ENCODE assay signal across 8 mouse cellular contexts in genomic region chr5:144223503-144223862, GRCm38 (mm10). TPM values are rescaled to one million over a fixed set of nuclear protein-coding genes. Genes with fewer than 3 reads are reported as not detected.
DNase-seq lines count a peak whose midpoint lies in the region; ATAC-seq and TF ChIP-seq lines count a peak whose summit lies in the region.

Tecpr1 (minus strand) TSS chr5:144223615.

- no peaks in the 10 kb centered on the region for H3K36me3 ChIP-seq in ES-E14 (ENCODE audit: control insufficient read depth, insufficient read depth, low read length, poor library complexity, severe bottlenecking)
- no peaks in the 10 kb centered on the region for H3K36me3 ChIP-seq in forebrain, embryonic 15.5 days

- WGBS in forebrain, embryonic 15.5 days: 1% methylated on average over 37 of the region's 37 CpGs
- under 1% methylated on average over 37 of the region's 37 CpGs for WGBS in lung, adult 2 months

- H3K4me2 ChIP-seq in forebrain, embryonic 15.5 days (replicated peaks): peak within 1 kb of the TSS; percentile 84

- peak; percentile 87 for TF ChIP-seq POLR2A in lung, adult 2 months (IDR thresholded peaks at IDR 0.05; ENCODE audit: borderline replicate concordance, extremely low read depth, low read depth, low read length)

- peak; percentile 98 for ATAC-seq in forebrain, embryonic 15.5 days (replicated peaks)
- peak; percentile 94 for ATAC-seq in neutrophil, adult 5-6 weeks (ENCODE audit: extremely low read depth, insufficient number of reproducible peaks, low FRiP score, poor library complexity, severe bottlenecking)

- no peaks in the 10 kb centered on the region for H3K27me3 ChIP-seq in forebrain, embryonic 15.5 days

- peak within 1 kb of the TSS; percentile 76 for H3K9ac ChIP-seq in ES-E14 (ENCODE audit: insufficient read depth, low read depth, low read length, poor library complexity, severe bottlenecking)
- H3K9ac ChIP-seq in forebrain, embryonic 15.5 days (replicated peaks): peak within 1 kb of the TSS; percentile 75

- intact Hi-C loops in heart, postnatal 25 days (cut with DNase I): no loop called here

- DNase-seq in ES-E14 (ENCODE audit: low read depth, low spot score): peak; percentile 93
- peak; percentile 96 for DNase-seq in cerebellum, adult 11-12 months
- peak; percentile 93 for DNase-seq in heart, postnatal 25 days (ENCODE audit: low spot score)
- DNase-seq in layer of hippocampus, adult 18-20 months (ENCODE audit: low spot score in 2 of 2): peak; percentile 94 to 97
- peak; percentile 92 for DNase-seq in lung, adult 2 months
- DNase-seq in thymus, adult 18-20 months: peak; percentile 92 to 93

- H3K9me3 ChIP-seq in ES-E14 (ENCODE audit: control insufficient read depth, insufficient read depth, low read depth, low read length): no peaks in the 10 kb centered on the region
- no peaks in the 10 kb centered on the region for H3K9me3 ChIP-seq in forebrain, embryonic 15.5 days

- TF ChIP-seq CTCF in lung, adult 2 months (IDR thresholded peaks at IDR 0.05; ENCODE audit: insufficient read depth, low read length): no peak

- peak within 1 kb of the TSS; percentile 73 to 91 for H3K4me3 ChIP-seq in ES-E14 (ENCODE audit: insufficient read depth in 1 of 2, low read depth in 1 of 2, low read length in 2 of 2, poor library complexity in 1 of 2, severe bottlenecking in 1 of 2)
- H3K4me3 ChIP-seq in forebrain, embryonic 15.5 days: peak within 1 kb of the TSS; percentile 82
- peak within 1 kb of the TSS; percentile 95 for H3K4me3 ChIP-seq in lung, adult 2 months (replicated peaks; ENCODE audit: extremely low read depth, low read depth, low read length)

- no peak within 1 kb of the TSS for H3K27ac ChIP-seq in ES-E14 (ENCODE audit: insufficient read depth, low read depth, low read length, poor library complexity, severe bottlenecking)
- H3K27ac ChIP-seq in forebrain, embryonic 15.5 days (replicated peaks): peak within 1 kb of the TSS; percentile 82

- peaks cover 3 to 17% of the 10 kb centered on the region in 2 experiments; a peak in 2 of 4 replicates for H3K4me1 ChIP-seq in ES-E14 (ENCODE audit: control insufficient read depth in 2 of 2, insufficient read depth in 2 of 2, low read length in 2 of 2, poor library complexity in 1 of 2)
- H3K4me1 ChIP-seq in forebrain, embryonic 15.5 days: peaks cover 33% of the 10 kb centered on the region
- peaks cover 27% of the 10 kb centered on the region for H3K4me1 ChIP-seq in lung, adult 2 months (ENCODE audit: control insufficient read depth, insufficient read depth, low read length)

- in situ Hi-C loops in ES-E14 (cut with MboI; ENCODE audit: low sequenced_read_pairs in 2 of 2, unreplicated experiment in 2 of 2): no loop called here

TF ChIP-seq in ES-E14, 5 proteins besides CTCF, POLR2A, EP300 and RAD21:
- TF ChIP-seq ZNF384 (IDR thresholded peaks at IDR 0.05; ENCODE audit: low read depth, low read length) (no peak), ZC3H11A (IDR thresholded peaks at IDR 0.05; ENCODE audit: borderline replicate concordance, low read depth, low read length) (no peak), HCFC1 (IDR thresholded peaks at IDR 0.05; ENCODE audit: borderline replicate concordance, insufficient read depth, low read length) (no peak), CHD2 (IDR thresholded peaks at IDR 0.05; ENCODE audit: low read depth, low read length) (no peak), MAFK (IDR thresholded peaks at IDR 0.05; ENCODE audit: insufficient read depth, low read depth, low read length) (no peak)
TF ChIP-seq in ES-E14: peak in this region for 0.

RNA-seq across cellular contexts. Expression of gene Tecpr1, which starts in this region (rescaled TPM):
- total RNA-seq in ES-E14 (2012; rRNA removed): 18.3 and 22.1 TPM in 2 replicates
- 46.3 and 50.8 TPM in 2 replicates for polyA plus RNA-seq in forebrain, embryonic 15.5 days (2015; fragmentation: Nextera tagmentation; extraction: Ambion mirVana)
- total RNA-seq in heart, postnatal 25 days (2021): 10 to 100 TPM; 23.0 to 24.9 TPM
- 100 to 1,000 TPM in 1 of 2 experiments, 10 to 100 TPM in 1; 97.3 to 113 TPM for total RNA-seq in layer of hippocampus, adult 18-20 months (2021)
- polyA plus RNA-seq in lung, adult 2 months (2012; rRNA removed): 107 and 117 TPM in 2 replicates
- total RNA-seq in neutrophil, adult 5-6 weeks (2017): 43.5 and 48.3 TPM in 2 replicates
